Mouse (Mus musculus): ENCODE measurements at regions not wholly inside any gene's neighbourhood (a gene's known extent, or its start where the extent isn't known, plus 50 kb on each side); places are given as distances from the start of the nearest gene placed in this dataset.

- Histone ChIP-seq H3K4me3 (ENCODE audit: low read depth, low read length) (no peak overlapping the region), H3K4me2 (replicated peaks; ENCODE audit: low read depth) (no peak overlapping the region), H3K4me1 (replicated peaks; ENCODE audit: control insufficient read depth, insufficient read depth) (no peaks in the 10 kb centered on the region), H3K27ac (replicated peaks) (no peak overlapping the region), H3K9ac (ENCODE audit: low read length) (no peak overlapping the region), H3K27me3 (ENCODE audit: control insufficient read depth, insufficient read depth, low read length) (no peaks in the 10 kb centered on the region), H3K9me3 (ENCODE audit: control insufficient read depth, low read length) (no peaks in the 10 kb centered on the region), H3K36me3 (ENCODE audit: control insufficient read depth, insufficient read depth, low read length) (no peaks in the 10 kb centered on the region)
- no peak for TF ChIP-seq CTCF (IDR thresholded peaks at IDR 0.05; ENCODE audit: low read depth)
- DNase-seq (ENCODE audit: low spot score) (no peak), ATAC-seq (ENCODE audit: low FRiP score, low TSS enrichment) (peak; percentile 38; the same call in 1 of the 2 replicates)
- 56% methylated on average over 7 of the region's 7 CpGs for WGBS
Observed at GRCm38 (mm10) chr14:24550763-24551471, 64.0 kb downstream of the Rps24 start.

GRCm38 (mm10) chr14:24551472-24551783, 64.5 kb downstream of the Rps24 start:
- no peaks in the 10 kb centered on the region for H3K36me3 ChIP-seq (ENCODE audit: control insufficient read depth, insufficient read depth, low read length)
- ATAC-seq (ENCODE audit: low FRiP score, low TSS enrichment) = no peak
- no peaks in the 10 kb centered on the region for H3K9me3 ChIP-seq (ENCODE audit: control insufficient read depth, low read length)
- TF ChIP-seq EP300 (optimal IDR thresholded peaks at IDR 0.05) (no peak), CTCF (IDR thresholded peaks at IDR 0.05; ENCODE audit: low read depth) (no peak)
- H3K27ac ChIP-seq (replicated peaks) = no peak overlapping the region
- 80% methylated on average over 3 of the region's 3 CpGs for WGBS
- DNase-seq (ENCODE audit: low spot score) = no peak
- H3K4me2 ChIP-seq (replicated peaks; ENCODE audit: low read depth) = no peak overlapping the region
- H3K4me1 ChIP-seq (replicated peaks; ENCODE audit: control insufficient read depth, insufficient read depth) = no peaks in the 10 kb centered on the region
- H3K27me3 ChIP-seq (ENCODE audit: control insufficient read depth, insufficient read depth, low read length) = no peaks in the 10 kb centered on the region
- no peak overlapping the region for H3K4me3 ChIP-seq (ENCODE audit: low read depth, low read length)
- H3K9ac ChIP-seq (ENCODE audit: low read length) = no peak overlapping the region

GRCm38 (mm10) chr14:24564801-24565624, 78.1 kb downstream of the Rps24 start:
- H3K9ac ChIP-seq (ENCODE audit: low read length) = no peak overlapping the region
- no peaks in the 10 kb centered on the region for H3K4me1 ChIP-seq (replicated peaks; ENCODE audit: control insufficient read depth, insufficient read depth)
- H3K36me3 ChIP-seq (ENCODE audit: control insufficient read depth, insufficient read depth, low read length) = no peaks in the 10 kb centered on the region
- TF ChIP-seq EP300 (optimal IDR thresholded peaks at IDR 0.05) (no peak), CTCF (IDR thresholded peaks at IDR 0.05; ENCODE audit: low read depth) (no peak)
- no peak for DNase-seq (ENCODE audit: low spot score)
- H3K4me2 ChIP-seq (replicated peaks; ENCODE audit: low read depth) = no peak overlapping the region
- ATAC-seq (ENCODE audit: low FRiP score, low TSS enrichment) = no peak
- H3K4me3 ChIP-seq (ENCODE audit: low read depth, low read length) = no peak overlapping the region
- H3K27ac ChIP-seq (replicated peaks) = no peak overlapping the region
- H3K9me3 ChIP-seq (ENCODE audit: control insufficient read depth, low read length) = no peaks in the 10 kb centered on the region
- H3K27me3 ChIP-seq (ENCODE audit: control insufficient read depth, insufficient read depth, low read length) = no peaks in the 10 kb centered on the region
- WGBS = 42% methylated on average over 9 of the region's 9 CpGs

- H3K4me1 ChIP-seq (replicated peaks; ENCODE audit: control insufficient read depth, insufficient read depth) = no peaks in the 10 kb centered on the region
- H3K36me3 ChIP-seq (ENCODE audit: control insufficient read depth, insufficient read depth, low read length) = no peaks in the 10 kb centered on the region
- DNase-seq (ENCODE audit: low spot score) = no peak
- no peak overlapping the region for H3K4me2 ChIP-seq (replicated peaks; ENCODE audit: low read depth)
- TF ChIP-seq EP300 (optimal IDR thresholded peaks at IDR 0.05) = no peak
- TF ChIP-seq CTCF (IDR thresholded peaks at IDR 0.05; ENCODE audit: low read depth) = no peak
- no peak overlapping the region for H3K27ac ChIP-seq (replicated peaks)
- H3K4me3 ChIP-seq (ENCODE audit: low read depth, low read length) = no peak overlapping the region
- WGBS = 71% methylated on average over 10 of the region's 10 CpGs
- H3K9ac ChIP-seq (ENCODE audit: low read length) = no peak overlapping the region
- ATAC-seq (ENCODE audit: low FRiP score, low TSS enrichment) = no peak
- H3K27me3 ChIP-seq (ENCODE audit: control insufficient read depth, insufficient read depth, low read length) = no peaks in the 10 kb centered on the region
- no peaks in the 10 kb centered on the region for H3K9me3 ChIP-seq (ENCODE audit: control insufficient read depth, low read length)
Observed at GRCm38 (mm10) chr14:24565718-24566322, 78.9 kb downstream of the Rps24 start.

GRCm38 (mm10) chr14:24575111-24575510, 88.2 kb downstream of the Rps24 start:
- Histone ChIP-seq H3K4me1 (replicated peaks; ENCODE audit: control insufficient read depth, insufficient read depth) (no peaks in the 10 kb centered on the region), H3K27me3 (ENCODE audit: control insufficient read depth, insufficient read depth, low read length) (no peaks in the 10 kb centered on the region), H3K9me3 (ENCODE audit: control insufficient read depth, low read length) (no peaks in the 10 kb centered on the region), H3K4me2 (replicated peaks; ENCODE audit: low read depth) (no peak overlapping the region), H3K4me3 (ENCODE audit: low read depth, low read length) (no peak overlapping the region), H3K27ac (replicated peaks) (no peak overlapping the region), H3K36me3 (ENCODE audit: control insufficient read depth, insufficient read depth, low read length) (no peaks in the 10 kb centered on the region), H3K9ac (ENCODE audit: low read length) (no peak overlapping the region)
- ATAC-seq (ENCODE audit: low FRiP score, low TSS enrichment) (no peak), DNase-seq (ENCODE audit: low spot score) (no peak)
- 73% methylated on average over 5 of the region's 5 CpGs for WGBS
- TF ChIP-seq EP300 (optimal IDR thresholded peaks at IDR 0.05) = no peak
- TF ChIP-seq CTCF (IDR thresholded peaks at IDR 0.05; ENCODE audit: low read depth) = no peak

Measured in stomach, postnatal 0 days (tissue).